Mouse (Mus musculus) limb, embryonic 13.5 days (tissue): ENCODE measurements around the gene Gmfb. TPM values are rescaled to one million over a fixed set of nuclear protein-coding genes. Genes with fewer than 3 reads are reported as not detected.
"Not testable (repeated sequence)": the region's sequence is repeated elsewhere in the genome, so short reads cannot be mapped to it uniquely, and the experiment has no call there.

Source experiments
- ATAC-seq: fragments of 200-750 bp; cut with Nextera tagmentation; 2 replicates; pipeline ENCODE4 v1.8.0; 2017; ENCODE audit warnings: low read depth, moderate number of reproducible peaks, moderate TSS enrichment; ENCODE audit not compliant: low FRiP score
- H3K27ac ChIP-seq: fragments of 300-500 bp; sonication (generic); 2 replicates; pipeline ENCODE4 v1.5.1; 2015; ENCODE audit warnings: inconsistent platforms, mild to moderate bottlenecking, moderate library complexity
- H3K27me3 ChIP-seq: fragments of 300-500 bp; sonication (generic); 2 replicates; pipeline ENCODE4 v1.6.1; 2015; ENCODE audit warnings: mild to moderate bottlenecking, inconsistent platforms
- H3K36me3 ChIP-seq: fragments of 300-500 bp; sonication (generic); 2 replicates; pipeline ENCODE4 v1.6.1; 2015; ENCODE audit warnings: inconsistent platforms, mild to moderate bottlenecking, moderate library complexity
- H3K4me1 ChIP-seq: fragments of 300-500 bp; sonication (generic); 2 replicates; pipeline ENCODE4 v1.6.1; 2015; ENCODE audit warnings: inconsistent platforms
- H3K4me2 ChIP-seq: fragments of 300-500 bp; sonication (generic); replicated peaks from 2 replicates; pipeline ENCODE4 v1.6.1; 2015; ENCODE audit warnings: inconsistent platforms, mild to moderate bottlenecking, moderate library complexity
- H3K4me3 ChIP-seq: fragments of 300-500 bp; sonication (generic); 2 replicates; pipeline ENCODE4 v1.5.1; 2015; ENCODE audit warnings: moderate library complexity, mild to moderate bottlenecking, inconsistent platforms
- H3K9ac ChIP-seq: fragments of 300-500 bp; sonication (generic); 2 replicates; pipeline ENCODE4 v1.6.1; 2015; ENCODE audit warnings: mild to moderate bottlenecking, inconsistent platforms
- H3K9me3 ChIP-seq: fragments of 300-500 bp; sonication (generic); 2 replicates; pipeline ENCODE4 v1.6.1; 2016; ENCODE audit warnings: inconsistent platforms
- WGBS: fragments of 180-500 bp; shearing (Covaris S2); methylation state at CpG from one replicate; pipeline ENCODE4 v1.1.7; 2015; 5-methylcytosine and 5-hydroxymethylcytosine counted together
- polyA plus RNA-seq: library from polyadenylated mRNA; unstranded; fragments of >200 nt; fragmentation: Nextera tagmentation; extraction: Ambion mirVana; gene quantifications from 2 replicates; pipeline ENCODE4 v1.2.1, GENCODE M21; 2015

Gene Gmfb
- polyA plus RNA-seq, 1 experiment from 2014 or later: 82.7 TPM

DNA sequence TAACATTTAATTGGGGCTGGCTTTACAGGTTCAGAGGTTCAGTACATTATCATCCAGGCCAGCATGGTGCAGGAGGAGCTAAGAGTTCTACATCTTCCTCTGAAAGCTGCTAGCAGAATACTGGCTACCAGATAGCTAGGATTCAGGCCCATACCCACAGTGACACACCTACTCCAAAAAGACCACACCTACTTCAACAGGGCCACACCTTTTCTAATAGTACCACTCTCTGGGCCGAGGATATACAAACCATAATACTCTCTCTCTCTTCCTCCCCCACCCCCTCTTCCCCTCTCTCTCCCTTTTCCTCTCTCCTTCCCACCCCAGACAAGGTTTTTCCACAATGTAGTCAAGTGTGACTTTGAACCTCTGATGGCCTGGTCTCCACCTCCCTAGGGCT, 5.4 kb upstream of the Gmfb start:
- ATAC-seq: no peak
- Histone ChIP-seq H3K4me1 (peaks cover 5% of the 10 kb centered on the region; the same call in 1 of the 2 replicates), H3K9ac (no peak overlapping the region), H3K4me3 (no peak overlapping the region), H3K36me3 (no peaks in the 10 kb centered on the region), H3K9me3 (no peaks in the 10 kb centered on the region), H3K27me3 (peaks cover 7% of the 10 kb centered on the region), H3K4me2 (no peak overlapping the region), H3K27ac (no peak overlapping the region)
- WGBS: 86% methylated on average over 1 of the region's 1 CpGs

DNA sequence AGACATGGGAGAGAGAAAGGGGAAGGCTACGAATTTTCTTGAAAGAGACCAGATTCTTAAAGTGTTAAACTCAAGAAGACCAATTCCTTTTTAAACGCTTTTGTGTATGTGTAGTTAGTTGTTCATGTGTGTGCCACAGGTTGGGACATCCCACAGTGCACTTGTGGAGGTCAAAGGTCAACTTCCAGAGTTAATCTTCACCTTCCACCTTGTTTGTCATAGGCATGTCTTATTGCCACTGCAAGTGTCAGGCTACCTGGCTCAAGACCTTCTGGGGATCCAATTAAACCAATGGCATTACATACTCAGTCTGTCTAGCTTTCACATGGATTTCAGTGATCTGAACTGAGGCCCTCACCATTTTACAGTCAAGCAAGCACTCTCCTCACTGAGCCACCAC, 2.0 kb upstream of the Gmfb start:
- ATAC-seq: no peak
- no peak overlapping the region for H3K9ac ChIP-seq
- no peaks in the 10 kb centered on the region for H3K9me3 ChIP-seq
- 77% methylated on average over 2 of the region's 2 CpGs for WGBS
- peaks cover 7% of the 10 kb centered on the region for H3K27me3 ChIP-seq
- H3K4me2 ChIP-seq: no peak overlapping the region
- H3K27ac ChIP-seq: no peak overlapping the region
- no peaks in the 10 kb centered on the region for H3K36me3 ChIP-seq
- no peak overlapping the region for H3K4me3 ChIP-seq
- peaks cover 19% of the 10 kb centered on the region for H3K4me1 ChIP-seq

DNA sequence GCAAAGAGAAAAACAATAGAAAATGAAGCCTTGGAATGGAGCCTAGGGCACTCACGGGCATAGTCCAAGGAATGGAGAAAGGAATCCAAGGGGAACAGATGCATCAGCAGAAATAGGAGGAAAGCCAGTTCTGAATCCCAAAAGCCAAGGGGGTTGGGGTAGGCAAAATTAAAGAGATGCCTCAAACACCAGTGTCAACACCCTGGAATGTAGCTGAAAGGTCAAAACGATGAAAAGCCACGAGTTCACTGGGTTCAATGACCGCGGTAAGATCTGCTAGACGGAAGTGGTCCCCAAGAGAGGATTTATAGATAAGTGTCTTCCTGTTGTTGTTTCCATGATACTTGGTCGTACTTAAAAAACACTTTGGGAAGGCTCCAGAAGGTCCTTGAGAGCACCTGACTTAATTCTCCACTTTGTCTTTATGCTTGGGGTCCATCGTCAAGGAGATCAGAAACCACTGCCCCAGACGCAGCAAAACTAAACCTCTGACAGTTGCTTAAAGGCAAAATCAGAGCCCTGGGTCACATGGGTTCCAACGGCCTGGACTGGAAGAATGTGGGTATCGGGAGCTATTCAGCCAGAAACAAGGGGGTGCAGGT, 670 bp downstream of the Gmfb start:
- H3K36me3 ChIP-seq: peaks cover 15% of the 10 kb centered on the region
- ATAC-seq: no peak
- peak overlapping the region; percentile 85 for H3K9ac ChIP-seq
- peaks cover 19% of the 10 kb centered on the region for H3K4me1 ChIP-seq
- no peaks in the 10 kb centered on the region for H3K9me3 ChIP-seq
- peak overlapping the region; percentile 89 for H3K4me2 ChIP-seq
- H3K27me3 ChIP-seq: peaks cover 7% of the 10 kb centered on the region
- WGBS: under 1% methylated on average over 11 of the region's 11 CpGs
- H3K4me3 ChIP-seq: peak overlapping the region; percentile 86
- peak overlapping the region; percentile 88 for H3K27ac ChIP-seq

DNA sequence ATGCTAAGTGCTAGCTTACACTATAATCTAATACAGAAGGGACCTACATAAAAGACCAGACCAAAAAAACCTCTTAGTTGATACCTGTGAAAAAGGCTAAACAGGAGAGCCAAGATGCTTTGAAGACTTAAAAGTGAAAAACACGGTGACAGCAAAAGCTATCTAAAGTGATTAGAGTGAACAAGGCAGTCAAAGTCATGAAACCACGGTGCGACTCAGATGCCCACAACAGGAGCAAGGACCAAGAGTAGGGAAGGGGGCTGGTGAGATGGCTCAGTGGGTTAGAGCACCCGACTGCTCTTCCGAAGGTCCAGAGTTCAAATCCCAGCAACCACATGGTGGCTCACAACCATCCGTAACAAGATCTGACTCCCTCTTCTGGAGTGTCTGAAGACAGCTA, 2.1 kb downstream of the Gmfb start:
- Histone ChIP-seq H3K4me1 (peaks cover 19% of the 10 kb centered on the region), H3K36me3 (peaks cover 26% of the 10 kb centered on the region)
- ATAC-seq, H3K27ac ChIP-seq, H3K9me3 ChIP-seq, H3K9ac ChIP-seq, H3K4me2 ChIP-seq, H3K4me3 ChIP-seq, H3K27me3 ChIP-seq: not testable (repeated sequence)
- 90% methylated on average over 5 of the region's 6 CpGs for WGBS

DNA sequence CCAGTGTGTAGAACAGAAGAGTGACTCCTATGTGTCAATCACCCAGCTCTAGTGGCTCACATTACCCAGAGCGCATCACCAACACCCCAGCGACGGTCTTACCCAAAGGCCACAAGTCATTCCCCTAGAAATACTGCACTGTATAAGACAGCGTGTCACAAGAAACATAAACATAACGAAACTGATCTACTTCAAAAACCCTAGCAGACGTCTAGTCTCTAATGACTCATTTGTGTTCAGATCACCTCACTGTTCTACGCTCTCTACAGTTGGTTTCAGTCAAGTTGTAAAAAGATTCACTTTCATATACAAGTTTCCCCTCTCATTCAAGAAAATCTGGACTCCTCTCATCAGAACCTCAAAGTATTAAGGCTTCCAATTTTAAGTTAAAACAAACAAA, 3.3 kb downstream of the Gmfb start:
- ATAC-seq: no peak
- Histone ChIP-seq H3K27me3 (peaks cover 5% of the 10 kb centered on the region), H3K9me3 (no peaks in the 10 kb centered on the region), H3K4me3 (no peak overlapping the region), H3K4me2 (no peak overlapping the region), H3K27ac (no peak overlapping the region), H3K4me1 (peaks cover 19% of the 10 kb centered on the region), H3K9ac (no peak overlapping the region), H3K36me3 (peaks cover 34% of the 10 kb centered on the region)
- WGBS: 92% methylated on average over 7 of the region's 7 CpGs

DNA sequence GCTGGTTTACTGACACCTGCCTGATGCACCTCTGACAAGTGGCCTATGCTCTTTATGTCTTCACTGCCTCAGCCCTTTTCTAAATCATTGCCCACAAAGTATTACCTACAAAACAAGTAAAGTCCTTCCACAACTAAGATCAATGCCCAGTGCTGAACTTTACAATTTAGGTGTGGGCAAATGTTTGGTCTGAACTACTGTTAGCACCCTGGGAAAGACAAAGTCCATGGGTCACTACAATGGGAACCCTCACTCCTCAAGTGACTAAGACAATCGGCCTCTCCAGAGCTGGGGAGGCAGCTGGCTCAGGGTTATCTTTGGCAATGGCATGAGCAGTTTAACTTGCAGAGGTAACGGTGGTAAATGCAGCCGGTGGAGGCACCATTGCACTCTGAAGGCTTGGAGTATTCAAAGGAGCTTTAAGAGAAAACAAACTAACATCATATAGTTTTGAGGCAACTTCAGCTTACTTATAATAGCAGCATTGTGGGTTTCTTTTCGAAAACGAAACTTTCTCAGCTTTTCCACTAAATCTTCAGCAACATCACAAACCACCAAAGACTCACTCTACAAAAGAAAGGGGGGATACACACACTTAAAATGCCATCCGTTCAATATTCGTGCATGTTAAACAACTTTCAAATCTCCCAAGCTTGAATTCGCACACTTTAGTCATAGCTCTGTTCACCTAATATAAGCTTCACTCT, 5.0 kb downstream of the Gmfb start:
- 93% methylated on average over 8 of the region's 8 CpGs for WGBS
- H3K4me3 ChIP-seq: no peak overlapping the region
- no peak overlapping the region for H3K4me2 ChIP-seq
- no peak overlapping the region; the same call in 1 of the 2 replicates for H3K9ac ChIP-seq
- peaks cover 50% of the 10 kb centered on the region for H3K36me3 ChIP-seq
- no peaks in the 10 kb centered on the region for H3K9me3 ChIP-seq
- ATAC-seq: no peak
- H3K4me1 ChIP-seq: peaks cover 17% of the 10 kb centered on the region
- no peaks in the 10 kb centered on the region for H3K27me3 ChIP-seq
- no peak overlapping the region for H3K27ac ChIP-seq

DNA sequence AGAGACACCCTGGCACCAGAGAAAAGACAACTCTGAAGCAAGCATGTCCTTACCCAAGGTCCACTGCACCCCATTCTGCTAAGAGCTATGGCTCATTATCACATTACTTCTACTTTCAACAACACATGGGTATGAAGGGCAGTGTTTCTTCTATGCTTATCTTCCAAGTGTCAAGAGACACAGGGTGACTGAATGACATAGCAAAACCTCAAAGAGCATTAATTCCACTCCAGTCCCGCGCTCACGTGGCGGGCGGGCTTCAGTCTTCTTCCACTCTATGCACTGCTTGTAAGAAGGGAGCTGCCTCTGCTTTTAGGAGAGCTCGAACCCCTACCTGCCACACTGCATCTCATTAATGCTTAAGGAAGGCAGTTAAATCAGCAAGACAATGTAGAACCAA, 6.4 kb downstream of the Gmfb start:
- WGBS: 90% methylated on average over 6 of the region's 6 CpGs
- peaks cover 60% of the 10 kb centered on the region for H3K36me3 ChIP-seq
- H3K4me3 ChIP-seq: no peak overlapping the region
- H3K9ac ChIP-seq: no peak overlapping the region
- no peaks in the 10 kb centered on the region for H3K27me3 ChIP-seq
- no peak overlapping the region for H3K4me2 ChIP-seq
- H3K4me1 ChIP-seq: peaks cover 11% of the 10 kb centered on the region
- H3K9me3 ChIP-seq: no peaks in the 10 kb centered on the region
- no peak for ATAC-seq
- H3K27ac ChIP-seq: no peak overlapping the region

DNA sequence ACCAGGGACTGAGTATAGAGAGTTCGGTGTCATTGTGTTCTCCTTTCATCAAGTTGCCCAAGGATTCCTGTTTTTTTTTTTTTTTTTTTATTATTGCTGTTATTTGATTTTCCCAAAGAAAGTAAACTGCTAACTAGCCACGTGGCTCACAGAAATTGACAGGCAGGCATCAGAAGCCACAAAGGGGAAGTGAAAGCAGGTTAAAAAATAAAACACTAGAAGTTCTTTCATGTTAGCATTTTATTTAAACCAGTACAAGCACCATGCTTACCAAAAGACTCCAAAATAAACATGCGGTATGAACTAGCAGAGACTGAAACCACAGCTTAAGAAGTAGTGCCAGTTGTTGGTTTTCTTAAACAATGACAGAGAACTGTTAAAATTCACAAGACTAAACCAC, 14.1 kb downstream of the Gmfb start:
- 87% methylated on average over 3 of the region's 3 CpGs for WGBS
- H3K4me1 ChIP-seq: no peaks in the 10 kb centered on the region
- no peaks in the 10 kb centered on the region for H3K9me3 ChIP-seq
- no peak for ATAC-seq
- H3K27ac ChIP-seq: no peak overlapping the region
- H3K27me3 ChIP-seq: no peaks in the 10 kb centered on the region
- no peak overlapping the region for H3K9ac ChIP-seq
- H3K36me3 ChIP-seq: peaks cover 44% of the 10 kb centered on the region
- H3K4me2 ChIP-seq: no peak overlapping the region
- H3K4me3 ChIP-seq: no peak overlapping the region

DNA sequence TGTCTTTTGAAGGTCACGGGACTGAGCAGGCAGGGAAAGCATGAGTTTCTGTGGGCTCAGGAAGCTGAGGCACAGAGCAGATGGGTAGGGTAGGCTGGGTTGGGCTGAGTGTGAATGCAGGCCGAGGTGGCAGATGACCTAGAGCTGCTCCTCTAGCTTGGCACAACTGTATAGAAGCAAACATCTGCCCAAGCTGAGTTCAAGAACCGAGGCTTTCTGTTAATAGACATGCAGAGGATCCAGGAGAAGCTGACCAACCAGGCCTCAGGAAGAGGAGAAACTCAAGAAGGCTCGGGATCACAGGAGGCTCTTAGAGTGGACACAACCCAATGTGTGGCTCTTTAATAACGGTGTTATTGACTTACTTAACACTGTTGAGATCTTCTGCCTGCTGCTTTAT, 15.9 kb downstream of the Gmfb start:
- H3K4me3 ChIP-seq: no peak overlapping the region
- no peak for ATAC-seq
- no peak overlapping the region for H3K27ac ChIP-seq
- WGBS: 82% methylated on average over 5 of the region's 5 CpGs
- no peaks in the 10 kb centered on the region for H3K9me3 ChIP-seq
- H3K9ac ChIP-seq: no peak overlapping the region
- H3K4me2 ChIP-seq: no peak overlapping the region
- H3K36me3 ChIP-seq: peaks cover 31% of the 10 kb centered on the region
- H3K4me1 ChIP-seq: no peaks in the 10 kb centered on the region
- no peaks in the 10 kb centered on the region for H3K27me3 ChIP-seq

DNA sequence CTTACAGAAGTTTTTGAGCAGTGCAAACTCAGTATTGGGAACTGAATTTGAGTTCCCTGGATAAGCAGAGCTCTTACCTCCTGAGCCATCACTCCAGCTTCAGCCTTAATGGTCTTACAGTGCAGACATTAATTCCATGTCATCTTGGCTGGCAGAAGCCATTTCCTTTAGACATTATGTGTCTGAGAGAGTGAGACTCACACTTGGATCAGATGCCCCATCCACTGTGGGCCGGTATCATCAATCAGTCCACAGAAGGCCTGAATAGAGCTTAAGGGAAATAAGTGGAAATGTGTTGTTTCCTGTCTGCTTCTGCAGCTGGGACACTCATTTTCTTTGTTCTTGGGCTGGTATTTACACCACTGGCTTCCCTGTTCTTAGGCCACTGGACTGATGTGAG, 18.3 kb downstream of the Gmfb start:
- ATAC-seq: no peak
- Histone ChIP-seq H3K9ac (no peak overlapping the region), H3K9me3 (no peaks in the 10 kb centered on the region), H3K4me1 (no peaks in the 10 kb centered on the region), H3K4me3 (no peak overlapping the region), H3K27ac (no peak overlapping the region), H3K36me3 (peaks cover 24% of the 10 kb centered on the region; the same call in 1 of the 2 replicates), H3K27me3 (no peaks in the 10 kb centered on the region), H3K4me2 (no peak overlapping the region)
- 80% methylated on average over 1 of the region's 1 CpGs for WGBS

DNA sequence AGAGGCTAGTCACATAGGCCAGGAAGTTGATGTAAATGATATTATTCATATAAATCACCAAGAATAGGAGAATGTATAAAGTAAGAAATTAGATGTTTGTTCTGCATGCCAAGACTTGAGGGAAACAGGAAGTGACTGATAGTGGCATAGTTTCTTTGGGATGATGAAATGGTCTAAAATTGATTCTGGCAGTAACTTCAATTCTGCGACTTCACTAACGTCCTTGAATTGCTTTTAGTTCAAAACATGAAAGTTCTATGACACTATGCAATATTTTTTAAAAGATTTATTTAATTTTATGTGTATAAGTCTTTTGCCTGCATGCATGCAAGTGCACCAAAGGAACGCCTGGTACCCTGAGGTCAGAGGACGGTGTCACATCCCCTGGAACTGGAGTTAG, 18.8 kb downstream of the Gmfb start:
- 90% methylated on average over 4 of the region's 4 CpGs for WGBS
- Histone ChIP-seq H3K9me3 (no peaks in the 10 kb centered on the region), H3K27ac (no peak overlapping the region), H3K4me1 (no peaks in the 10 kb centered on the region), H3K36me3 (peaks cover 24% of the 10 kb centered on the region; the same call in 1 of the 2 replicates), H3K4me3 (no peak overlapping the region), H3K27me3 (no peaks in the 10 kb centered on the region), H3K9ac (no peak overlapping the region), H3K4me2 (no peak overlapping the region)
- no peak for ATAC-seq

DNA sequence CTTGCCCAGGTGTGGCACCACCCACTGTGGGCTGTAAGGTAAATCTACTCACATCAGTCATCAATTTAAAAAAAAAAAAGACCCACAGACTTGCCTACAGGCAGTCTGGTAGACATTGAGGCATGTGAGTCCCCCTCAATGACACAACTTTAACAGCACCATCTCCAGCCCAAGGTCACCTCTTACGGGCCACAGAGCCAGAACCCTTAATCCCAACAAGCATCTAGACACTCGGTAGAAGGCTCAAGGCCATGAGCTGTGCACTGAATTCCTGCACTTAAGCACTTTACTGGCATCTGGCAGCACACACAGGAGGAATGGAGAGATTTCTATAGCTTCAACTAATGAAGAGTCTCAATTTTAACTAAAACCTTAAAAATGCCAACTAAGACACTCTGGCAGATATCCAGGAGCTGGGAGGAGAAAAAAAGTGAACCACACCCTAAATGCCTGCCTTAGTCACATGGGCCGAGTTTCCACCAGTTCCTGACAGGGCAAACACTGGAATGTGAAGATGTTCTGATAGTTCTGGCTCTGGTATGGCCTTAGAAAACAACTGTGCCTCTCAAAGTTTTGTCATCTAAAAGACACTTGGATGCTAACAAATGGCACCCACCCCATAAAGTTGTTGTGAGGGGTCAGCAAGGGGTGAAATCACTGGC, 21.2 kb downstream of the Gmfb start:
- no peak for ATAC-seq
- H3K4me1 ChIP-seq: no peaks in the 10 kb centered on the region
- 74% methylated on average over 3 of the region's 3 CpGs for WGBS

More for the DNA sequence above, 21.2 kb downstream of the Gmfb start:
- Histone ChIP-seq H3K4me3 (no peak overlapping the region), H3K36me3 (peaks cover 10% of the 10 kb centered on the region; the same call in 1 of the 2 replicates), H3K27me3 (no peaks in the 10 kb centered on the region), H3K9me3 (no peaks in the 10 kb centered on the region), H3K27ac (no peak overlapping the region), H3K9ac (no peak overlapping the region), H3K4me2 (no peak overlapping the region)
